Mouse (Mus musculus): Measurements from ENCODE around the gene Cldn24. TPM values are rescaled to one million over a fixed set of nuclear protein-coding genes. Genes with fewer than 3 reads are reported as not detected.

Gene Cldn24
- not detected in 2 replicates for polyA plus RNA-seq (2014; fragmentation: Nextera tagmentation; extraction: Ambion mirVana)

GRCm38 (mm10) chr8:47821843-47822242 lies at the start of gene Cldn24:
Cldn24 (plus strand) TSS chr8:47822143.
- Histone ChIP-seq H3K36me3 (ENCODE audit: control insufficient read depth, insufficient read depth, low read length) (no peaks in the 10 kb centered on the region), H3K4me2 (replicated peaks; ENCODE audit: low read depth, low read length) (no peak within 1 kb of the TSS), H3K27ac (ENCODE audit: low read depth, low read length) (no peak within 1 kb of the TSS), H3K27me3 (ENCODE audit: control insufficient read depth, insufficient read depth, low read length) (no peaks in the 10 kb centered on the region), H3K4me3 (ENCODE audit: low read length) (no peak within 1 kb of the TSS), H3K9me3 (ENCODE audit: control insufficient read depth, low read length) (no peaks in the 10 kb centered on the region), H3K9ac (ENCODE audit: low read depth, low read length) (no peak within 1 kb of the TSS), H3K4me1 (ENCODE audit: control insufficient read depth, insufficient read depth, low read length) (no peaks in the 10 kb centered on the region)
- WGBS = 76% methylated on average over 6 of the region's 6 CpGs
- ATAC-seq (ENCODE audit: low FRiP score, low TSS enrichment) = no peak

GRCm38 (mm10) chr8:47772986-47773385 lies 49.0 kb upstream of the Cldn24 start:
- H3K4me1 ChIP-seq (ENCODE audit: control insufficient read depth, insufficient read depth, low read length) = no peaks in the 10 kb centered on the region
- ATAC-seq (ENCODE audit: low FRiP score, low TSS enrichment) = no peak
- no peak overlapping the region for H3K4me2 ChIP-seq (replicated peaks; ENCODE audit: low read depth, low read length)
- no peak overlapping the region for H3K4me3 ChIP-seq (ENCODE audit: low read length)
- no peak overlapping the region for H3K27ac ChIP-seq (ENCODE audit: low read depth, low read length)
- no peak overlapping the region for H3K9ac ChIP-seq (ENCODE audit: low read depth, low read length)
- 77% methylated on average over 5 of the region's 5 CpGs for WGBS
- no peaks in the 10 kb centered on the region for H3K9me3 ChIP-seq (ENCODE audit: control insufficient read depth, low read length)
- no peaks in the 10 kb centered on the region for H3K27me3 ChIP-seq (ENCODE audit: control insufficient read depth, insufficient read depth, low read length)
- H3K36me3 ChIP-seq (ENCODE audit: control insufficient read depth, insufficient read depth, low read length) = no peaks in the 10 kb centered on the region

- H3K4me2 ChIP-seq (replicated peaks; ENCODE audit: low read depth, low read length) = no peak overlapping the region
- WGBS = 93% methylated on average over 7 of the region's 7 CpGs
- ATAC-seq (ENCODE audit: low FRiP score, low TSS enrichment) = no peak
- no peaks in the 10 kb centered on the region for H3K36me3 ChIP-seq (ENCODE audit: control insufficient read depth, insufficient read depth, low read length)
- H3K27ac ChIP-seq (ENCODE audit: low read depth, low read length) = no peak overlapping the region
- H3K4me1 ChIP-seq (ENCODE audit: control insufficient read depth, insufficient read depth, low read length) = no peaks in the 10 kb centered on the region
- H3K4me3 ChIP-seq (ENCODE audit: low read length) = no peak overlapping the region
- H3K9ac ChIP-seq (ENCODE audit: low read depth, low read length) = no peak overlapping the region
- no peaks in the 10 kb centered on the region for H3K9me3 ChIP-seq (ENCODE audit: control insufficient read depth, low read length)
- no peaks in the 10 kb centered on the region for H3K27me3 ChIP-seq (ENCODE audit: control insufficient read depth, insufficient read depth, low read length)
Observed at GRCm38 (mm10) chr8:47777415-47777814, 44.5 kb upstream of the Cldn24 start.

GRCm38 (mm10) chr8:47779589-47779988 lies 42.4 kb upstream of the Cldn24 start:
- H3K9ac ChIP-seq (ENCODE audit: low read depth, low read length) = no peak overlapping the region
- H3K4me3 ChIP-seq (ENCODE audit: low read length) = no peak overlapping the region
- H3K9me3 ChIP-seq (ENCODE audit: control insufficient read depth, low read length) = no peaks in the 10 kb centered on the region
- no peak overlapping the region for H3K4me2 ChIP-seq (replicated peaks; ENCODE audit: low read depth, low read length)
- H3K27me3 ChIP-seq (ENCODE audit: control insufficient read depth, insufficient read depth, low read length) = no peaks in the 10 kb centered on the region
- 79% methylated on average over 6 of the region's 6 CpGs for WGBS
- no peak for ATAC-seq (ENCODE audit: low FRiP score, low TSS enrichment)
- no peaks in the 10 kb centered on the region for H3K36me3 ChIP-seq (ENCODE audit: control insufficient read depth, insufficient read depth, low read length)
- H3K4me1 ChIP-seq (ENCODE audit: control insufficient read depth, insufficient read depth, low read length) = no peaks in the 10 kb centered on the region
- H3K27ac ChIP-seq (ENCODE audit: low read depth, low read length) = no peak overlapping the region

GRCm38 (mm10) chr8:47781881-47782280 lies 40.1 kb upstream of the Cldn24 start:
- no peak for ATAC-seq (ENCODE audit: low FRiP score, low TSS enrichment)
- H3K4me1 ChIP-seq (ENCODE audit: control insufficient read depth, insufficient read depth, low read length) = no peaks in the 10 kb centered on the region
- no peak overlapping the region for H3K9ac ChIP-seq (ENCODE audit: low read depth, low read length)
- no peak overlapping the region for H3K27ac ChIP-seq (ENCODE audit: low read depth, low read length)
- peaks cover 4% of the 10 kb centered on the region; the same call in 1 of the 2 replicates for H3K9me3 ChIP-seq (ENCODE audit: control insufficient read depth, low read length)
- 88% methylated on average over 4 of the region's 4 CpGs for WGBS
- no peaks in the 10 kb centered on the region for H3K36me3 ChIP-seq (ENCODE audit: control insufficient read depth, insufficient read depth, low read length)
- H3K4me2 ChIP-seq (replicated peaks; ENCODE audit: low read depth, low read length) = no peak overlapping the region
- H3K4me3 ChIP-seq (ENCODE audit: low read length) = no peak overlapping the region
- no peaks in the 10 kb centered on the region for H3K27me3 ChIP-seq (ENCODE audit: control insufficient read depth, insufficient read depth, low read length)

GRCm38 (mm10) chr8:47783544-47783943 lies 38.4 kb upstream of the Cldn24 start:
- H3K27ac ChIP-seq (ENCODE audit: low read depth, low read length) = no peak overlapping the region
- 93% methylated on average over 2 of the region's 2 CpGs for WGBS
- no peak overlapping the region for H3K9ac ChIP-seq (ENCODE audit: low read depth, low read length)
- no peak overlapping the region for H3K4me2 ChIP-seq (replicated peaks; ENCODE audit: low read depth, low read length)
- H3K36me3 ChIP-seq (ENCODE audit: control insufficient read depth, insufficient read depth, low read length) = no peaks in the 10 kb centered on the region
- no peaks in the 10 kb centered on the region for H3K27me3 ChIP-seq (ENCODE audit: control insufficient read depth, insufficient read depth, low read length)
- no peaks in the 10 kb centered on the region for H3K4me1 ChIP-seq (ENCODE audit: control insufficient read depth, insufficient read depth, low read length)
- ATAC-seq (ENCODE audit: low FRiP score, low TSS enrichment) = no peak
- H3K9me3 ChIP-seq (ENCODE audit: control insufficient read depth, low read length) = peaks cover 4% of the 10 kb centered on the region; the same call in 1 of the 2 replicates
- H3K4me3 ChIP-seq (ENCODE audit: low read length) = no peak overlapping the region

- 90% methylated on average over 6 of the region's 6 CpGs for WGBS
- H3K36me3 ChIP-seq (ENCODE audit: control insufficient read depth, insufficient read depth, low read length) = no peaks in the 10 kb centered on the region
- H3K9me3 ChIP-seq (ENCODE audit: control insufficient read depth, low read length) = peaks cover 4% of the 10 kb centered on the region; the same call in 1 of the 2 replicates
- no peak overlapping the region for H3K27ac ChIP-seq (ENCODE audit: low read depth, low read length)
- no peak for ATAC-seq (ENCODE audit: low FRiP score, low TSS enrichment)
- H3K9ac ChIP-seq (ENCODE audit: low read depth, low read length) = no peak overlapping the region
- H3K4me1 ChIP-seq (ENCODE audit: control insufficient read depth, insufficient read depth, low read length) = no peaks in the 10 kb centered on the region
- H3K4me2 ChIP-seq (replicated peaks; ENCODE audit: low read depth, low read length) = no peak overlapping the region
- no peaks in the 10 kb centered on the region for H3K27me3 ChIP-seq (ENCODE audit: control insufficient read depth, insufficient read depth, low read length)
- H3K4me3 ChIP-seq (ENCODE audit: low read length) = no peak overlapping the region
Observed at GRCm38 (mm10) chr8:47783944-47784343, 38.0 kb upstream of the Cldn24 start.

GRCm38 (mm10) chr8:47784436-47784835 lies 37.5 kb upstream of the Cldn24 start:
- no peaks in the 10 kb centered on the region for H3K36me3 ChIP-seq (ENCODE audit: control insufficient read depth, insufficient read depth, low read length)
- H3K4me3 ChIP-seq (ENCODE audit: low read length) = no peak overlapping the region
- no peak overlapping the region for H3K4me2 ChIP-seq (replicated peaks; ENCODE audit: low read depth, low read length)
- no peak overlapping the region for H3K9ac ChIP-seq (ENCODE audit: low read depth, low read length)
- H3K9me3 ChIP-seq (ENCODE audit: control insufficient read depth, low read length) = peaks cover 4% of the 10 kb centered on the region; the same call in 1 of the 2 replicates
- H3K27me3 ChIP-seq (ENCODE audit: control insufficient read depth, insufficient read depth, low read length) = no peaks in the 10 kb centered on the region
- ATAC-seq (ENCODE audit: low FRiP score, low TSS enrichment) = no peak
- WGBS = 73% methylated on average over 7 of the region's 7 CpGs
- no peaks in the 10 kb centered on the region for H3K4me1 ChIP-seq (ENCODE audit: control insufficient read depth, insufficient read depth, low read length)
- H3K27ac ChIP-seq (ENCODE audit: low read depth, low read length) = no peak overlapping the region

GRCm38 (mm10) chr8:47786323-47786722 lies 35.6 kb upstream of the Cldn24 start:
- no peak for ATAC-seq (ENCODE audit: low FRiP score, low TSS enrichment)
- no peaks in the 10 kb centered on the region for H3K4me1 ChIP-seq (ENCODE audit: control insufficient read depth, insufficient read depth, low read length)
- H3K27ac ChIP-seq (ENCODE audit: low read depth, low read length) = no peak overlapping the region

More at GRCm38 (mm10) chr8:47786323-47786722, 35.6 kb upstream of the Cldn24 start:
- Histone ChIP-seq H3K9ac (ENCODE audit: low read depth, low read length) (no peak overlapping the region), H3K4me3 (ENCODE audit: low read length) (no peak overlapping the region), H3K36me3 (ENCODE audit: control insufficient read depth, insufficient read depth, low read length) (no peaks in the 10 kb centered on the region), H3K27me3 (ENCODE audit: control insufficient read depth, insufficient read depth, low read length) (no peaks in the 10 kb centered on the region), H3K9me3 (ENCODE audit: control insufficient read depth, low read length) (peaks cover 4% of the 10 kb centered on the region; the same call in 1 of the 2 replicates), H3K4me2 (replicated peaks; ENCODE audit: low read depth, low read length) (no peak overlapping the region)
- WGBS = 89% methylated on average over 15 of the region's 15 CpGs

Data from kidney, embryonic 14.5 days (tissue).